Mouse (Mus musculus) lung, postnatal 0 days (tissue): ENCODE results near the gene Commd7. TPM values are rescaled to one million over a fixed set of nuclear protein-coding genes. Genes with fewer than 3 reads are reported as not detected.
A peak's percentile ranks its signal among the peaks of the same experiment; 100 is the strongest.
"Not testable (repeated sequence)": the region's sequence is repeated elsewhere in the genome, so short reads cannot be mapped to it uniquely, and the experiment has no call there.

Source experiments
- ATAC-seq: fragments of 200-750 bp; cut with Nextera tagmentation; 2 replicates; pipeline ENCODE4 v1.8.0; 2017; ENCODE audit warnings: moderate library complexity
- DNase-seq: peaks from one replicate; pipeline ENCODE4 v3.0.0-alpha.2; 2016; ENCODE audit warnings: low spot score
- H3K27ac ChIP-seq: fragments of 300-500 bp; sonication (generic); 2 replicates; pipeline ENCODE4 v1.5.1; 2014; ENCODE audit warnings: antibody characterized with exemption, mild to moderate bottlenecking, low read length, mixed read lengths
- H3K27me3 ChIP-seq: fragments of 300-500 bp; sonication (generic); replicated peaks from 2 replicates; pipeline ENCODE4 v1.6.1; 2014; ENCODE audit warnings: low read length, mixed read lengths; ENCODE audit not compliant: insufficient read depth
- H3K36me3 ChIP-seq: fragments of 300-500 bp; sonication (generic); 2 replicates; pipeline ENCODE4 v1.6.1; 2014; ENCODE audit warnings: low read length, mixed read lengths; ENCODE audit not compliant: insufficient read depth
- H3K4me1 ChIP-seq: fragments of 300-500 bp; sonication (generic); 2 replicates; pipeline ENCODE4 v1.6.1; 2014; ENCODE audit warnings: antibody characterized with exemption, low read depth, low read length, mixed read lengths; ENCODE audit not compliant: insufficient read depth
- H3K4me2 ChIP-seq: fragments of 300-500 bp; sonication (generic); replicated peaks from 2 replicates; pipeline ENCODE4 v1.6.1; 2014; ENCODE audit warnings: low read depth, mild to moderate bottlenecking, low read length, moderate library complexity, mixed read lengths
- H3K4me3 ChIP-seq: fragments of 300-500 bp; sonication (generic); 2 replicates; pipeline ENCODE4 v1.5.1; 2014; ENCODE audit warnings: low read depth, low read length
- H3K9ac ChIP-seq: fragments of 300-500 bp; sonication (generic); replicated peaks from 2 replicates; pipeline ENCODE4 v1.6.1; 2014; ENCODE audit warnings: low read depth, mild to moderate bottlenecking
- H3K9me3 ChIP-seq: fragments of 300-500 bp; sonication (generic); 2 replicates; pipeline ENCODE4 v1.6.1; 2016; ENCODE audit warnings: low read length, mixed read lengths
- CTCF ChIP-seq: IDR thresholded peaks from 2 replicates; pipeline ENCODE4 v1.5.1; 2016; ENCODE audit warnings: antibody characterized with exemption, mild to moderate bottlenecking
- EP300 ChIP-seq: IDR thresholded peaks from 2 replicates; pipeline ENCODE4 v1.6.1; 2016; ENCODE audit warnings: antibody characterized with exemption, mild to moderate bottlenecking, control low read depth
- WGBS: fragments of 180-500 bp; shearing (Covaris S2); extraction: QIAGEN DNeasy Blood & Tissue Kit; methylation state at CpG from one replicate; pipeline ENCODE4 v1.1.7; 2014; 5-methylcytosine and 5-hydroxymethylcytosine counted together
- polyA plus RNA-seq: library from polyadenylated mRNA; unstranded; fragments of >200 nt; fragmentation: Nextera tagmentation; extraction: Ambion mirVana; gene quantifications from 2 replicates; pipeline ENCODE4 v1.2.1, GENCODE M21; 2015

Commd7 gene
- 71.8 and 73.3 TPM in 2 replicates for polyA plus RNA-seq

- Histone ChIP-seq H3K4me1 (peaks cover 4% of the 10 kb centered on the region; the same call in 1 of the 2 replicates), H3K9ac (peak within 1 kb of the TSS; percentile 85), H3K27ac (peak within 1 kb of the TSS; percentile 90), H3K4me3 (peak within 1 kb of the TSS; percentile 74), H3K9me3 (no peaks in the 10 kb centered on the region), H3K4me2 (peak within 1 kb of the TSS; percentile 67), H3K36me3 (peaks cover 6% of the 10 kb centered on the region; the same call in 1 of the 2 replicates), H3K27me3 (no peaks in the 10 kb centered on the region)
- TF ChIP-seq EP300 (no peak), CTCF (no peak)
- DNase-seq (peak; percentile 83), ATAC-seq (peak; percentile 93)
- WGBS: 4% methylated on average over 53 of the region's 53 CpGs
Observed at GRCm38 (mm10) chr2:153631976-153632870, at the start of gene Commd7. Gene Commd7 (minus strand): TSS chr2:153632781.

GRCm38 (mm10) chr2:153679959-153680358 lies 47.4 kb upstream of the Commd7 start:
- H3K9ac ChIP-seq: no peak overlapping the region
- no peak overlapping the region for H3K4me3 ChIP-seq
- WGBS: 97% methylated on average over 1 of the region's 1 CpGs
- no peaks in the 10 kb centered on the region for H3K9me3 ChIP-seq
- no peaks in the 10 kb centered on the region for H3K27me3 ChIP-seq
- no peaks in the 10 kb centered on the region for H3K4me1 ChIP-seq
- no peaks in the 10 kb centered on the region for H3K36me3 ChIP-seq
- no peak for DNase-seq
- ATAC-seq: no peak
- no peak overlapping the region for H3K27ac ChIP-seq
- no peak overlapping the region for H3K4me2 ChIP-seq
- TF ChIP-seq EP300 (no peak), CTCF (no peak)

GRCm38 (mm10) chr2:153677550-153677949 lies 45.0 kb upstream of the Commd7 start:
- no peaks in the 10 kb centered on the region for H3K4me1 ChIP-seq
- H3K4me3 ChIP-seq: no peak overlapping the region
- WGBS: 70% methylated on average over 7 of the region's 7 CpGs
- no peaks in the 10 kb centered on the region for H3K9me3 ChIP-seq
- no peak overlapping the region for H3K9ac ChIP-seq
- ATAC-seq (no peak), DNase-seq (no peak)
- no peaks in the 10 kb centered on the region for H3K36me3 ChIP-seq
- no peaks in the 10 kb centered on the region for H3K27me3 ChIP-seq
- H3K27ac ChIP-seq: no peak overlapping the region
- H3K4me2 ChIP-seq: no peak overlapping the region
- no peak for TF ChIP-seq EP300
- TF ChIP-seq CTCF: no peak

- Histone ChIP-seq H3K36me3 (no peaks in the 10 kb centered on the region), H3K9me3 (no peaks in the 10 kb centered on the region), H3K27ac (no peak overlapping the region), H3K4me2 (no peak overlapping the region), H3K9ac (no peak overlapping the region), H3K4me1 (no peaks in the 10 kb centered on the region), H3K4me3 (no peak overlapping the region), H3K27me3 (no peaks in the 10 kb centered on the region)
- no peak for DNase-seq
- 90% methylated on average over 6 of the region's 6 CpGs for WGBS
- TF ChIP-seq EP300 (no peak), CTCF (no peak)
- no peak for ATAC-seq
Observed at GRCm38 (mm10) chr2:153676944-153677343, 44.4 kb upstream of the Commd7 start.

- not testable (repeated sequence) for H3K36me3 ChIP-seq, H3K4me1 ChIP-seq
Observed at GRCm38 (mm10) chr2:153675364-153675763, 42.8 kb upstream of the Commd7 start.

GRCm38 (mm10) chr2:153672619-153673018 lies 40.0 kb upstream of the Commd7 start:
- DNase-seq (no peak), ATAC-seq (no peak)
- no peak overlapping the region for H3K4me2 ChIP-seq
- WGBS: 80% methylated on average over 2 of the region's 2 CpGs
- H3K27me3 ChIP-seq: no peaks in the 10 kb centered on the region
- TF ChIP-seq CTCF (peak; percentile 15; the same call in 1 of the 2 replicates), EP300 (no peak)
- 0 out of 2 replicates have a peak, but pooled peaks cover 5% of the 10 kb centered on the region for H3K36me3 ChIP-seq
- H3K9me3 ChIP-seq: no peaks in the 10 kb centered on the region
- no peak overlapping the region for H3K4me3 ChIP-seq
- no peaks in the 10 kb centered on the region for H3K4me1 ChIP-seq
- no peak overlapping the region for H3K27ac ChIP-seq
- no peak overlapping the region for H3K9ac ChIP-seq

More at GRCm38 (mm10) chr2:153675364-153675763, 42.8 kb upstream of the Commd7 start:
- not testable (repeated sequence) for H3K4me2 ChIP-seq, H3K27me3 ChIP-seq, DNase-seq, H3K9me3 ChIP-seq, H3K4me3 ChIP-seq, ATAC-seq, H3K9ac ChIP-seq, H3K27ac ChIP-seq
- WGBS: 58% methylated on average over 1 of the region's 1 CpGs
